Mouse (Mus musculus): ENCODE measurements around the gene Vps9d1. TPM values are rescaled to one million over a fixed set of nuclear protein-coding genes. Genes with fewer than 3 reads are reported as not detected.
"Not testable (repeated sequence)": the region's sequence is repeated elsewhere in the genome, so short reads cannot be mapped to it uniquely, and the experiment has no call there.

Vps9d1 gene
- total RNA-seq, 4 experiments from 2014 or later = 23.2 to 50.0 (median 37.6) TPM

DNA sequence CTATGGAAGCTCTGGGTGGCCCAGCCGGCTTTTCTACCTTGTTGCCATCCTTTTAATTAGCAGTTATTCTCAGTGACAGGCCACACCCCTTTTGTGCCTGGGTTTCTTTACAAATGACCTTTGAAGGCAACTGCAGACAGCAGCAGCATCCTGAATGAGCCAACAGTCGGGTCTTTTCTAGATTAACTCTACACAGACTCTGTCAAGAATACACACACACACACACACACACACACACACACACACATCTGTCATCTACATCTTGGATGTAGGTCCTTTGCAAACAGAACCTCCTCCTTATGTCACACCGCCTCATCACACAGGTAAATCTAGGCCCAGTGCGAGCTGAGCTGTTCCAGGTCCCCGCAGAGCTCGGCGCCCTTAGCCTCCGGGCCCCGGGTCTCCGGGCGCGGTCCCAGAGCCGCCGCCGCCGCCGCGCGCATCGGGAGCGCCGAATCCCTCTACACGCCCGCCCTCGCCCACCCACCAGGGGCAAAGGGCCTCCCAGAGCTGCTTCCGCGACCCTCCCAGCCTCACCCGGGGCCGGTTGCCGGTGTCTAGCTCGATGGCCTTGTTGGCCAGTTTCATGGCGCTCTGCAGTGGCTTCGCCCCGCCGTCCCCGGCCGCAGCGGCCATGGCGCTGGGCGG is 573 bp downstream of the Vps9d1 start:
- peak; percentile 17 for DNase-seq

- no peak for DNase-seq
Observed at GRCm38 (mm10) chr8:123252925-123253324, 1.2 kb downstream of the Vps9d1 start.

- no peak for DNase-seq
Observed at GRCm38 (mm10) chr8:123250940-123251339, 3.2 kb downstream of the Vps9d1 start.

DNA sequence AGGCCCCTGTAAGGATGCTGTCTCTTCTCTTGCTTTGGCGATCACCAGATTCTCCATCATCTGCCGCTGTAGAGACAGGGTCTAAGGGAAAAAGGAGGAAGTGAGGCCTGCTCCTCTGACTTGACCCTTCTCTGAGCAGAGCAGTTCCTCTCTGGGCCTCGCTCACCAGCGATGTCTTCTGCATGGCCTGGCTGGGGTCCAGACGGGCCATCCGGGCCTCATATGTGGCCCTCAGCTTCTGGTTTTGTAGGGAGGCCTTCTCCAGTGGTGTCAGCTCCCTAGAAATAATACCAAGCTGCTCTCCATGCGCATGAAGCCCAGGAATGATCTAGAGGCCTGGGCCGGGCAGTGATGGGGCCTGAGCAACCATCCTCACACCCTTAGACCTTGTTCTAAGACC is 5.6 kb downstream of the Vps9d1 start:
- no peak for DNase-seq

DNA sequence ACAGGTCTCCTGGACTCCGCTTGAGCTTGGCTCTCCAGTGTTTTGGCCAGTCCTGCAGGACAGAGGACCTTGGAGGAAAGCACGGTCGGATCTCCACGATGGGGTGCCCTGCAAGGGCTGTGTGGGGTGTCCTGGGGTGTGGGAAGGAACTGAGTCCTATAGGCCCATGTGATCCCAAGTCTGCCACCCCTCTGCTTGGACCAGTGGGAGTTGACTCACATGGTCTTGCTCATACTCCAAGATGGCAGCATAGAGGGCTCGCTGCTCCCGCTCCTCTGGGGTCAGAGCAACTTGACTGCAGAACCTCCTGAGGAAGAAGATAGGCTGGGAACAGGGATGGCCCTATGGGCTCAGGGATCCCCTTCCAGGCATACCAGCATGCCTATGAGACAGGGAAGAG is 6.4 kb downstream of the Vps9d1 start:
- DNase-seq = no peak

- no peak for DNase-seq
Observed at GRCm38 (mm10) chr8:123245543-123245942, 8.6 kb downstream of the Vps9d1 start.

DNA sequence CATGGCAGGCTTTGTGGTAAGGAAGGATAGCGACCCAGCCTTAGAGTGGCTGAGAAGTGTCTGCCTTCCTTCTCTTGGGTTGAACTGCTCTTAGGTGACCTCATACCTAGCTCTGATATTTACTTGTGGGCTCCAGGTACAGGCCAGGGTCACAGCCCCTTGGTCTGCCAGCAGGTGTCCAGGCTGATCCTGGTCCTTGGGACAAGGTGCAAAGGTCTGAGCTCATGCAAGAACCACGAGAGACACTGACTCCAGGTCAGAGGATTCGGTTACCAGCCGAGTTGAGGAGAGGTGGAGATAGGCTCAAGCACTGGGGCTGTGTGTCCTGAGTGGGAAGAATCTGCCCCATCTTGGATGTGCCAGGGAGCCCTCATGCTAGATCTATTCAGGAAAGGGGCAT is 9.8 kb downstream of the Vps9d1 start:
- no peak for DNase-seq

GRCm38 (mm10) chr8:123243053-123243452 is 11.1 kb downstream of the Vps9d1 start:
- DNase-seq = no peak

DNA sequence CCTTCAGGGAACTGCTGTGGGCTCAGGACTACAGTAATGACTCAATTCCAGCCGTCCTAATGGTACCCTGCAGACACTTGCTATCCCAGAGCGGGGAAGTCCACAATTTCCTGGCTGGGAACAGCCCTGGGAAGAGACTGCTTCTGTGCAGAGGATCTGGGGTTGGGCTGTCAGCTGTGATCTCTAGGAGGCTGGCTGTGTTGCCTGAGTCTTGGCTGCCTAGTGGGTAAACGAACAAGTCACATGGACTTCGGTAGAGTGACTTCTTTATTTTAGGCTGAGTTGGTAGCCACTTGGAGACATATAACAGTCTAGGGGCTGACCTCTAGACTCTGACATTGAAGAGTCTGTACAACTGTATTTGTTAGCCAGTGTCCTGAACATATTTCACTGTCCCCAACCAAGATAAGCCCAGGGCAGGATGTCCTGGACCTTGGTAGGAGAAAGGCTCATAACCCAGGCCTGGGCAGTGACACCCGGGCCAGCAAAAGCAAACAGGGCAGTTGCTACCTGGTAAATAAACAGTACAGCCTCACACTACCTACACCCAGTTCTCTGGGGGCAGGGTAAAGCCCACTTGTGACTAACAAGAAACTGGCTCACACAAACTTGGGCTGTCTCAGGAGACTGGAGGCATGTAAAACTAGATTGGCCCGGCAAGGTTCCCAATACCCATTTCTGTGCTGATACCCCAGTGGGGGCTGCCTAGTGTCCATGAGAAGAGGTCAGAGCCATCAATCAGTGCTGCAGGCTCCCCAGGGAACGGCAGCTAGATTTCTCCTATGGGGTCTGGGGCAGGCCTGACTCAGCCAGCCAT is 11.8 kb downstream of the Vps9d1 start:
- DNase-seq = no peak

- peak; percentile 57 for DNase-seq
Observed at GRCm38 (mm10) chr8:123239398-123239797, 14.8 kb downstream of the Vps9d1 start.

- DNase-seq = peak; percentile 89
Observed at GRCm38 (mm10) chr8:123235520-123236497, 18.3 kb downstream of the Vps9d1 start, which contains the start of gene Spata2l. Gene Spata2l (minus strand): TSS chr8:123236233.

GRCm38 (mm10) chr8:123234918-123235519 is 19.1 kb downstream of the Vps9d1 start:
- no peak for DNase-seq

DNA sequence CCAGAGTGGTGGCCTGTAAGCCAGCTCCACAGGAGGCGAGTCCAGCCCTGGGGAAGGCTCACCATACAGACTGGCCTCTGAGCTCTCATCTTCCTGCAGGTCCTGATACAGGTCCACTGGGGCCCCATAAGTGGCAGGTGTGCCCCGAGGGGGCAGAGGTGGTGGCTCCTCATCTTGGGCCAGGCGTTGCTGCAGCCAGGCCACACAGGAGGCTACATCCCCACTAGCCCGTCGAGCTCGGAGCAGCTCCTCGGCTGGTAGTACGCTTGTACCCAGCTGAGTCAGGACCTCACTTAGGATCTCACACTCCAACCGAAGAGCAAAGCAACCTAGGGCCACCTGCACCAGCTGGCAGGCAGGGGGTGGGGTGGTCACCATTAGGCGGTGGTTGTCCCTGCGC is 20.4 kb downstream of the Vps9d1 start:
- DNase-seq = no peak

DNA sequence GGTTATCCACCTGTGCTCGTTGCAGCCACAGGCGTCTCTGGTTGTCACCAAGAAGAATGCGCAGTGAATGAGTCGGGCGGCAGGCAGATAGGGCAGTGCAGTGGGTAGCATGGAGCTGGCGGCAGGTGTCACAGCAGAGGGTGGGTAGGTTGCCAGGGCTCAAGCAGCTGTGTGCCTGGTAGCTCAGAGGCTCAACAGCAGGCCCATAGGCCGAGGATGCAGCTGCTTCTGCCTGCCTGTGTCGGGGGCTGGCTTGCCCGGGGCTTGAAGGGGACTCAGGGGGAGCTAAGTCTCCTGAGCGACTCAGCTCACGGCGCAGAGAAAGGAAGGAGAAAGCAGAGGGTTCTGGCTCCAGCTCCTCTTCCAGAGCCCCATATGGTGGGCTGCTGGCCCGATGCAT is 20.8 kb downstream of the Vps9d1 start:
- DNase-seq = no peak

- no peak for DNase-seq
Observed at GRCm38 (mm10) chr8:123232553-123232952, 21.6 kb downstream of the Vps9d1 start.

DNA sequence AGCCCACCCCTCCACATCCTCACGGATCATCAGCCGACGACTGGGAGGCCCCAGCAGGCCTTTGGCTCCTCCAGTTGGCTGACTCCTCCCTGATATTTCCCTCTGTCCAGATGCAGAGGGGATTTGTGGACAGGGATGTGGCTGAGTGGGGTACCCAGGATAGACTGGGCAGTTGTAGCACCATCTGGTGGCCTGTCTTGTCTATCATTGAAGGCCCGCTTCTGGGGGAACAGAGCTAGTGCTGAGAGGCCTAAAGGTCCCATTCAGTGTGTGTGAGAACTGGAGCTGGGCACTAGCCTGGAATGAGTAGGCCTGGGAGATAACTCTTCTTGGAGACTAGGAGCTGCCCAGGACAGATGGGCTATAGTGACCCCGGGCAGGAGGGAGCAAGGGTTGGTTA is 22.4 kb downstream of the Vps9d1 start:
- no peak for DNase-seq

DNA sequence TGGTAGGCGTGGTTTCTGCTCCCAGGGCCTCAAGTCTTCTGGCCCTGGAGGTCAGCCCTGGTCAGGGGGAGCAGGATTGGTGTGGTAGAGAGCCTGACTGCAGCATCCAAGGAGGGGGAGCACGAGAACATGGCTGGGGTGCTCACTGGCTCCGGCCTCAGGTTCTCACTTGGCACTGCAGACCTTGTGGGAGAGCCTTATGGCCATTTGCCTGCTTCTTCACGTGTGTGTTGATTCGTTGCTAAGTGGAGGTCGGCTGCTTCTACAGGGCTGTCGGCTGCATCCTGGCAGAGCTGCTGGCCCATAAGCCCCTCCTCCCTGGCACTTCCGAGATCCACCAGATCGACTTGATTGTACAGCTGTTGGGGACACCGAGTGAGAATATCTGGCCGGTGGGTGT is 23.8 kb downstream of the Vps9d1 start:
- not testable (repeated sequence) for DNase-seq

DNA sequence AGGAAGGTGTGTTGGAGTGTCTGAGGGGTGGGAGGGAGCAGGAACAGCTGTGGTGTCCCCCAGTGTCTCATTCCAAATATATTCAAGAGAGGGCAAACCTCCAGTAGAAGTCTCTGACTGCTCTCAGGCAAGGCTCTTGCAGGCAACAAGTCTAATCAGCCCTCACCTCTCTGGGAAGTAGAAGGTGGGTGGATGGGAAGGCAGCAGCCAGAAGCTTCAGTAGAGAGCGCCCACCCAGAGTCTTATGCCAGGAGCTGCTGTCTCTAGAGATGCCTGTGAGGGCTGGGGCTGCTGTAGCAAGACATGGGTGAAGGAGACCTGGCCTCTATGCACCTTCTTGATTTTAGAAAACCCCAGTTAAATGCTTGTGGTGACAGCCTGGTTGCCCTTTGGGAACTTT is 25.7 kb downstream of the Vps9d1 start:
- no peak for DNase-seq

- DNase-seq = peak; percentile 90
Observed at GRCm38 (mm10) chr8:123224278-123225266, 29.6 kb downstream of the Vps9d1 start, which contains the start of gene Cdk10. Gene Cdk10 (plus strand): TSS chr8:123224842.

GRCm38 (mm10) chr8:123220917-123221316 is 33.2 kb downstream of the Vps9d1 start:
- DNase-seq = no peak

DNA sequence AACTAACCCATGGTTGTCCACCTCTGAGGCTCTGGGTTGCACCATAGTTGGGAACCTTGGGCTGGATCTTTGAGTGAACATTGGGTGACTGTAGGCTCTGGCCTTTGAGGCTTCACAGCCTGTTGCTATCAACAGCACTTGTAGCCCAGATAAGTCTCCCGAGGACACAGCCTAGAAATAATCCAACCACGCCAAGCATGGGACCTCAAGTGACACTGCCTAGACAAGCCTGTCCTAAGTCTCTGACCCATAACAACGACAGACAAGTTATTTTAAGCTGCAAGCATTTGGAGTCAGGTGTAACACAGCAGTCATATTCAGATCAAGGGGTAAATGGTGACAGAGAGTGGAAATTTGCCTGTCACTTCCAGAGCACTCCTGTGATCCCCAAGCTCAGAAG is 38.7 kb downstream of the Vps9d1 start:
- DNase-seq = no peak

Data from adrenal gland, adult 8-10 months (tissue).